Comparison of ENCODE assay signal across 32 mouse cellular contexts in genomic region chr7:13355943-13356342, GRCm38 (mm10). TPM values are rescaled to one million over a fixed set of nuclear protein-coding genes. Genes with fewer than 3 reads are reported as not detected.
DNase-seq lines count a peak whose midpoint lies in the region; ATAC-seq and TF ChIP-seq lines count a peak whose summit lies in the region.
"Had no signal": no experiment of that assay in that cellular context is flagged by ENCODE, and none has a peak within 500 bp of the region (broad histone marks: within the 10 kb centered on the region; RNA-seq: fewer than 3 reads in every experiment).

No protein-coding gene starts in this region.

- DNase-seq in brain, embryonic 14.5 days (ENCODE audit: low read depth), result peak; percentile 0
- peak; percentile 43 to 80 for DNase-seq in frontal cortex, adult 2 months (ENCODE audit: extremely low spot score in 1 of 2, low spot score in 1 of 2)
- peak; percentile 53 to 76 for DNase-seq in left cerebral cortex, postnatal 14 days (ENCODE audit: low spot score in 2 of 2)
- DNase-seq in right cerebral cortex, postnatal 14 days, result peak; percentile 29
- no peak for DNase-seq in cerebellum, postnatal 4 days (ENCODE audit: low spot score in 2 of 2)
- DNase-seq in lung, postnatal 4 days, result no peak
- DNase-seq: adrenal gland, postnatal 10 days; B cell, adult 2 months; cerebellum, adult 11 months; cerebellum, postnatal 10 days; gastrocnemius, postnatal 14 days; heart, adult 2 months; kidney, adult 18-20 months; liver, postnatal 0 days had no signal

- TF ChIP-seq CTCF in brain, embryonic 14.5 days (IDR thresholded peaks at IDR 0.05; ENCODE audit: borderline replicate concordance, extremely low read depth, insufficient read depth, insufficient read length), result no peak

- intact Hi-C loops in left cerebral cortex, postnatal 14 days (cut with DNase I), result loop anchor here (10.0 kb wide), 1 partner anchor 61 kb away; no protein-coding TSS in a partner anchor

- no peak for ATAC-seq in megakaryocyte-erythroid progenitor cell, adult 5-6 weeks (replicated peaks; ENCODE audit: low FRiP score, low TSS enrichment, poor library complexity, severe bottlenecking)
- no peak for ATAC-seq in granulocyte monocyte progenitor cell, adult 5-6 weeks (replicated peaks; ENCODE audit: poor library complexity, severe bottlenecking)
- ATAC-seq: liver, postnatal 0 days; lung, postnatal 0 days had no signal

- TF ChIP-seq POLR2A in brain, embryonic 14.5 days (IDR thresholded peaks at IDR 0.05; ENCODE audit: borderline replicate concordance, extremely low read depth, insufficient read depth, insufficient read length, poor library complexity, severe bottlenecking), result no peak

RNA-seq across cellular contexts. Expression of gene Pla2g4c, which starts 31.5 kb away (rescaled TPM):
- 2.7 and 3.5 TPM in 2 replicates for polyA plus RNA-seq in brain, embryonic 14.5 days (2012; rRNA removed)
- 0.65 and 0.78 TPM in 2 replicates for polyA plus RNA-seq in frontal cortex, adult 2 months (2012; rRNA removed)
- under 1 TPM; 0.17 to 0.18 TPM for total RNA-seq in left cerebral cortex, postnatal 14 days (2021)
- total RNA-seq in megakaryocyte-erythroid progenitor cell, adult 5-6 weeks (2014; fragmentation: Nextera tagmentation), result 10.9 and 11.4 TPM in 2 replicates
- 11.5 and 13.6 TPM in 2 replicates for total RNA-seq in megakaryocyte-erythroid progenitor cell, adult 5-6 weeks (2017)
- total RNA-seq in granulocyte monocyte progenitor cell, adult 5-6 weeks (2014; fragmentation: Nextera tagmentation), result 2.1 TPM in 1 of 2 replicates, not detected in the other
- 0.60 TPM in 1 of 2 replicates, not detected in the other for total RNA-seq in granulocyte monocyte progenitor cell, adult 5-6 weeks (2017)
- total RNA-seq: heart, adult 2 months had no signal

RNA-seq across cellular contexts. Expression of gene Cabp5, which starts 42.0 kb away (rescaled TPM):
- polyA plus RNA-seq in brain, embryonic 14.5 days (2012; rRNA removed), result 0.23 and 0.52 TPM in 2 replicates
- polyA plus RNA-seq in frontal cortex, adult 2 months (2012; rRNA removed), result 0.26 and 0.34 TPM in 2 replicates
- under 1 TPM in 1 of 2 experiments, not detected in 1; 0.88 TPM for total RNA-seq in left cerebral cortex, postnatal 14 days (2021)
- total RNA-seq in megakaryocyte-erythroid progenitor cell, adult 5-6 weeks (2014; fragmentation: Nextera tagmentation), result not detected in 2 replicates
- not detected in 2 replicates for total RNA-seq in megakaryocyte-erythroid progenitor cell, adult 5-6 weeks (2017)
- not detected in 2 replicates for total RNA-seq in granulocyte monocyte progenitor cell, adult 5-6 weeks (2014; fragmentation: Nextera tagmentation)
- total RNA-seq in granulocyte monocyte progenitor cell, adult 5-6 weeks (2017), result not detected in 2 replicates
- total RNA-seq: adrenal gland, postnatal 10 days; CH12.LX; gastrocnemius, postnatal 14 days; heart, adult 2 months; heart, postnatal 25 days; layer of hippocampus, postnatal 25 days had no signal
- polyA plus RNA-seq: embryonic facial prominence, embryonic 12.5 days; forebrain, embryonic 11.5 days; G1E; heart, adult 2 months; heart, embryonic 14.5 days; hindbrain, embryonic 13.5 days; kidney, postnatal 0 days; limb, embryonic 12.5 days; liver, postnatal 0 days; lung, postnatal 0 days; midbrain, embryonic 11.5 days; neural tube, embryonic 11.5 days; stomach, postnatal 0 days; thymus, postnatal 0 days; urinary bladder, adult 2 months had no signal

Comparison
In these comparisons a context has a peak if more than half of its experiments do, and no peak if none do; other contexts are left out.
1. DNase-seq: peak in brain, embryonic 14.5 days (single experiment), frontal cortex, adult 2 months (2 of 2), left cerebral cortex, postnatal 14 days (2 of 2) and right cerebral cortex, postnatal 14 days (single experiment); none in cerebellum, postnatal 4 days (0 of 2) and lung, postnatal 4 days (0 of 2).